Mouse (Mus musculus): ENCODE measurements around the gene Nr1d1.
"Not testable (repeated sequence)": the region's sequence is repeated elsewhere in the genome, so short reads cannot be mapped to it uniquely, and the experiment has no call there.

Gene Nr1d1

GRCm38 (mm10) chr11:98750351-98751201 is 24.6 kb downstream of the Nr1d1 start:
- peak; percentile 87 to 93 for DNase-seq

GRCm38 (mm10) chr11:98749716-98750115 is 25.4 kb downstream of the Nr1d1 start:
- DNase-seq = peak; percentile 47 to 56

GRCm38 (mm10) chr11:98748506-98749416 is 26.4 kb downstream of the Nr1d1 start:
- peak; percentile 48 to 64 for DNase-seq

GRCm38 (mm10) chr11:98747804-98748505 is 27.2 kb downstream of the Nr1d1 start:
- no peak for DNase-seq

GRCm38 (mm10) chr11:98746855-98747693 is 28.1 kb downstream of the Nr1d1 start:
- peak; percentile 81 to 88 for DNase-seq

- no peak for DNase-seq
Observed at GRCm38 (mm10) chr11:98745932-98746853, 28.9 kb downstream of the Nr1d1 start.

- DNase-seq = peak; percentile 62 to 74
Observed at GRCm38 (mm10) chr11:98744456-98745019, 30.6 kb downstream of the Nr1d1 start.

- DNase-seq = peak; percentile 88 to 93
Observed at GRCm38 (mm10) chr11:98743655-98744345, 31.3 kb downstream of the Nr1d1 start.

- DNase-seq = peak; percentile 44 to 59
Observed at GRCm38 (mm10) chr11:98742397-98743291, 32.5 kb downstream of the Nr1d1 start.

GRCm38 (mm10) chr11:98741622-98742396 is 33.3 kb downstream of the Nr1d1 start:
- peak; percentile 88 to 94 for DNase-seq

GRCm38 (mm10) chr11:98741051-98741620 is 34.0 kb downstream of the Nr1d1 start:
- no peak for DNase-seq

- peak; percentile 76 to 82 for DNase-seq
Observed at GRCm38 (mm10) chr11:98740393-98741050, 34.6 kb downstream of the Nr1d1 start, which contains the start of gene Thra. Gene Thra (plus strand): TSS chr11:98740638.

- peak; percentile 42 to 61 for DNase-seq
Observed at GRCm38 (mm10) chr11:98740026-98740392, 35.1 kb downstream of the Nr1d1 start.

- DNase-seq = no peak
Observed at GRCm38 (mm10) chr11:98738925-98739324, 36.2 kb downstream of the Nr1d1 start.

GRCm38 (mm10) chr11:98738428-98738911 is 36.7 kb downstream of the Nr1d1 start:
- DNase-seq = no peak

GRCm38 (mm10) chr11:98737220-98737619 is 37.9 kb downstream of the Nr1d1 start:
- DNase-seq = not testable (repeated sequence)

GRCm38 (mm10) chr11:98736176-98736575 is 39.0 kb downstream of the Nr1d1 start:
- DNase-seq = no peak

Measured in kidney, postnatal 4 days (tissue).